18 mouse cellular contexts compared by ENCODE assay signal in genomic region chr4:35221903-35222302, GRCm38 (mm10). TPM values are rescaled to one million over a fixed set of nuclear protein-coding genes. Genes with fewer than 3 reads are reported as not detected.
A peak's percentile ranks its signal among the peaks of the same experiment; 100 is the strongest.
DNase-seq lines count a peak whose midpoint lies in the region; ATAC-seq lines count a peak whose summit lies in the region.
"Had no signal": no experiment of that assay in that cellular context is flagged by ENCODE, and none has a peak within 500 bp of the region (broad histone marks: within the 10 kb centered on the region; RNA-seq: fewer than 3 reads in every experiment).

No protein-coding gene starts in this region.

- H3K9me3 ChIP-seq in hindbrain, embryonic 11.5 days (ENCODE audit: control insufficient read depth, low read length), result no peaks in the 10 kb centered on the region
- H3K9me3 ChIP-seq: embryonic facial prominence, embryonic 13.5 days; forebrain, embryonic 10.5 days; limb, embryonic 10.5 days had no signal

- no peak overlapping the region for H3K9ac ChIP-seq in hindbrain, embryonic 11.5 days (ENCODE audit: low read depth, low read length)
- H3K9ac ChIP-seq: embryonic facial prominence, embryonic 13.5 days; liver, embryonic 14.5 days had no signal

- H3K4me1 ChIP-seq in hindbrain, embryonic 11.5 days (replicated peaks; ENCODE audit: control insufficient read depth, insufficient read depth, low read length), result no peaks in the 10 kb centered on the region

- ATAC-seq in erythroid progenitor cell, adult 5-6 weeks (replicated peaks; ENCODE audit: low FRiP score, poor library complexity, severe bottlenecking), result no peak
- ATAC-seq in hindbrain, embryonic 11.5 days (ENCODE audit: low FRiP score), result no peak
- ATAC-seq: CD4-positive, CD25-positive, alpha-beta regulatory T cell, adult 4 months; Patski had no signal

- no peak overlapping the region for H3K4me3 ChIP-seq in hindbrain, embryonic 11.5 days (ENCODE audit: low read depth, low read length)
- H3K4me3 ChIP-seq: embryonic facial prominence, embryonic 13.5 days; forebrain, embryonic 10.5 days; limb, embryonic 10.5 days had no signal

- H3K4me2 ChIP-seq in hindbrain, embryonic 11.5 days (replicated peaks; ENCODE audit: low read depth, low read length), result no peak overlapping the region
- H3K4me2 ChIP-seq: embryonic facial prominence, embryonic 13.5 days; midbrain, embryonic 11.5 days had no signal

- no peak overlapping the region for H3K27ac ChIP-seq in hindbrain, embryonic 11.5 days (ENCODE audit: low read depth, low read length)
- H3K27ac ChIP-seq: embryonic facial prominence, embryonic 13.5 days; forebrain, embryonic 10.5 days; limb, embryonic 10.5 days; liver, embryonic 14.5 days had no signal

- DNase-seq in kidney, postnatal 10 days, result peak; percentile 13
- no peak for DNase-seq in kidney, adult 8-10 months
- DNase-seq in A20 (ENCODE audit: low read depth, low spot score) (peak; percentile 49), MEL-GATA-1-ER (ENCODE audit: extremely low read depth, low read depth) (peak; percentile 47)
- peak; percentile 10 for DNase-seq in lung, postnatal 25 days (ENCODE audit: low spot score)
- DNase-seq in gastrocnemius, postnatal 4 days (ENCODE audit: low spot score in 2 of 2), result no peak
- no peak for DNase-seq in hindbrain, embryonic 11.5 days (ENCODE audit: low spot score)
- DNase-seq: kidney, postnatal 14 days; right cerebral cortex, adult 18-20 months; thymus, postnatal 25 days had no signal

- H3K36me3 ChIP-seq in hindbrain, embryonic 11.5 days (ENCODE audit: control insufficient read depth, insufficient read depth, low read length), result no peaks in the 10 kb centered on the region
- H3K36me3 ChIP-seq: limb, embryonic 10.5 days had no signal

- H3K27me3 ChIP-seq in hindbrain, embryonic 11.5 days (ENCODE audit: control insufficient read depth, insufficient read depth, low read length), result no peaks in the 10 kb centered on the region
- H3K27me3 ChIP-seq: embryonic facial prominence, embryonic 13.5 days; Patski had no signal

- 40% methylated on average over 4 of the region's 4 CpGs for WGBS in hindbrain, embryonic 11.5 days

RNA-seq across cellular contexts. Expression of gene C9orf72, which starts 4.1 kb away (rescaled TPM):
- 11.3 and 13.0 TPM in 2 replicates for total RNA-seq in erythroid progenitor cell, adult 5-6 weeks (2015; ENCODE audit: low replicate concordance)
- total RNA-seq in erythroid progenitor cell, adult 5-6 weeks (2017; ENCODE audit: low replicate concordance), result 2.8 and 2.9 TPM in 2 replicates
- 1 to 10 TPM; 8.9 to 9.0 TPM for total RNA-seq in gastrocnemius, postnatal 4 days (2021)
- 23.4 and 29.0 TPM in 2 replicates for polyA plus RNA-seq in hindbrain, embryonic 11.5 days (2014; fragmentation: Nextera tagmentation; extraction: Ambion mirVana)

Comparison
In these comparisons a context has a peak if more than half of its experiments do, and no peak if none do; other contexts are left out.
1. DNase-seq: peak in kidney, postnatal 10 days (single experiment), A20 (single experiment), MEL-GATA-1-ER (single experiment) and lung, postnatal 25 days (single experiment); none in kidney, adult 8-10 months (0 of 2), gastrocnemius, postnatal 4 days (0 of 2) and hindbrain, embryonic 11.5 days (single experiment).